Mouse (Mus musculus): ENCODE measurements around the gene Ppm1d. TPM values are rescaled to one million over a fixed set of nuclear protein-coding genes. Genes with fewer than 3 reads are reported as not detected.
A peak's percentile ranks its signal among the peaks of the same experiment; 100 is the strongest.

The Ppm1d gene
- polyA plus RNA-seq, 1 experiment from 2014 or later, result 17.7 TPM

GRCm38 (mm10) chr11:85329167-85329894 lies 18.3 kb downstream of the Ppm1d start:
- ATAC-seq (ENCODE audit: insufficient number of reproducible peaks, low FRiP score), result no peak
- no peaks in the 10 kb centered on the region for H3K27me3 ChIP-seq (replicated peaks)
- peaks cover 49% of the 10 kb centered on the region for H3K36me3 ChIP-seq
- H3K9me3 ChIP-seq (replicated peaks), result no peaks in the 10 kb centered on the region
- H3K4me3 ChIP-seq, result no peak overlapping the region
- no peak overlapping the region for H3K4me2 ChIP-seq
- H3K27ac ChIP-seq (ENCODE audit: poor library complexity, severe bottlenecking), result no peak overlapping the region
- no peak overlapping the region for H3K9ac ChIP-seq
- 89% methylated on average over 7 of the region's 7 CpGs for WGBS
- H3K4me1 ChIP-seq (replicated peaks), result no peaks in the 10 kb centered on the region

DNA sequence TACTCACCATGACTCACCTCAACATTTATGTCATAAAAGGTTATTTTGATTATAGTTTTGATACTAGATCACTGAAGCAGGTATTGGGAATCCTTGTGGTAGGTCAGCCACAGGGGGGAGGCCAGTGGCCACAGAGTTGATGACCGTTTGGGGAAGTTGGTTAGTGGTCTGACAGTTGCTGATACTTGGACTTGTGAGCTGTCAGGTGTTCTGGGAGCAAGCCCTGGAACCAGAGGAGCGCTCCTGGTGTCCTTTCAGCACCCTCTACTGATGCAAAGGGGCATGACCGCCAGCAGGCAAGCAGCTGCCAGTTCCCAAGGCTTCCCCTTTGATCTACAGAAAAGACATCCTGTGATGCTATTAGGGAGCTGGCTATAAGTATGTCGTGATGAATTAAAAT lies 23.7 kb downstream of the Ppm1d start:
- Histone ChIP-seq H3K4me3 (no peak overlapping the region), H3K9me3 (replicated peaks) (no peaks in the 10 kb centered on the region), H3K4me2 (no peak overlapping the region), H3K36me3 (peaks cover 68% of the 10 kb centered on the region), H3K9ac (no peak overlapping the region), H3K4me1 (replicated peaks) (no peaks in the 10 kb centered on the region), H3K27me3 (replicated peaks) (no peaks in the 10 kb centered on the region), H3K27ac (ENCODE audit: poor library complexity, severe bottlenecking) (no peak overlapping the region)
- 0 out of 2 replicates have a peak, but pooled peaks have one; percentile 34 for ATAC-seq (ENCODE audit: insufficient number of reproducible peaks, low FRiP score)
- 35% methylated on average over 4 of the region's 4 CpGs for WGBS

- no peaks in the 10 kb centered on the region for H3K27me3 ChIP-seq (replicated peaks)
- H3K4me1 ChIP-seq (replicated peaks), result no peaks in the 10 kb centered on the region
- H3K9ac ChIP-seq, result no peak overlapping the region
- ATAC-seq (ENCODE audit: insufficient number of reproducible peaks, low FRiP score), result peak; percentile 89
- no peaks in the 10 kb centered on the region for H3K9me3 ChIP-seq (replicated peaks)
- peaks cover 64% of the 10 kb centered on the region for H3K36me3 ChIP-seq
- 79% methylated on average over 6 of the region's 6 CpGs for WGBS
- H3K4me3 ChIP-seq, result no peak overlapping the region
- no peak overlapping the region for H3K4me2 ChIP-seq
- H3K27ac ChIP-seq (ENCODE audit: poor library complexity, severe bottlenecking), result no peak overlapping the region
Measured at GRCm38 (mm10) chr11:85339173-85339831, 28.3 kb downstream of the Ppm1d start.

DNA sequence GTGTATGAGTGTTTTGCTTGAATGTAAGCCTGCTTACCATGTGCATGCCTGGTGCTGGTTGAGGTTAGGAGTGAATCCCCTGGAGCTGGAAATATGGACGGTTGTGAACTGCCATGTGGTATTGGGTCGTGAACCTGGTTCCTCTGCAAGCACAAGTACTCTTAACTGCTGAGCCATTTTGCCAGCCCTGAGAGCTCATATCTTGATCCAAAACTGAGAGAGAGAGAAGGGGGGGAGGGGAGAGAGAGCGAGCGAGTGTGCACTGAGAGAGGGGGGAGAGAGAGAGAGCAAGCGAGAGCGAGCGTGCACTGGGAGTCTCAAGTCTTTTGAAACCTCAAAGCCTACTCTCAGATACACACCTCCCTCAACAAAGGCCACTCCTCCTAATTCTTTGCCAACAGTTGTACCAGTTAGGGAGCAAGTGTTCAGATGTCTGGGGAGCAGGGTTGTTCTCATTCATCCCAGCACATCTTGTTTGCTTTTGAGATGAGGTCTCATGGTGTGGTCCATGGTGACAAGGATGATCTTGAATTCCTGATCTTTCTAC lies 29.1 kb downstream of the Ppm1d start:
- 81% methylated on average over 7 of the region's 7 CpGs for WGBS
- Histone ChIP-seq H3K27ac (ENCODE audit: poor library complexity, severe bottlenecking) (no peak overlapping the region), H3K27me3 (replicated peaks) (no peaks in the 10 kb centered on the region), H3K9me3 (replicated peaks) (no peaks in the 10 kb centered on the region), H3K9ac (no peak overlapping the region), H3K4me3 (no peak overlapping the region), H3K4me1 (replicated peaks) (no peaks in the 10 kb centered on the region), H3K4me2 (peak overlapping the region; percentile 4; the same call in 1 of the 2 replicates), H3K36me3 (peaks cover 60% of the 10 kb centered on the region)
- peak; percentile 75; the same call in 1 of the 2 replicates for ATAC-seq (ENCODE audit: insufficient number of reproducible peaks, low FRiP score)

DNA sequence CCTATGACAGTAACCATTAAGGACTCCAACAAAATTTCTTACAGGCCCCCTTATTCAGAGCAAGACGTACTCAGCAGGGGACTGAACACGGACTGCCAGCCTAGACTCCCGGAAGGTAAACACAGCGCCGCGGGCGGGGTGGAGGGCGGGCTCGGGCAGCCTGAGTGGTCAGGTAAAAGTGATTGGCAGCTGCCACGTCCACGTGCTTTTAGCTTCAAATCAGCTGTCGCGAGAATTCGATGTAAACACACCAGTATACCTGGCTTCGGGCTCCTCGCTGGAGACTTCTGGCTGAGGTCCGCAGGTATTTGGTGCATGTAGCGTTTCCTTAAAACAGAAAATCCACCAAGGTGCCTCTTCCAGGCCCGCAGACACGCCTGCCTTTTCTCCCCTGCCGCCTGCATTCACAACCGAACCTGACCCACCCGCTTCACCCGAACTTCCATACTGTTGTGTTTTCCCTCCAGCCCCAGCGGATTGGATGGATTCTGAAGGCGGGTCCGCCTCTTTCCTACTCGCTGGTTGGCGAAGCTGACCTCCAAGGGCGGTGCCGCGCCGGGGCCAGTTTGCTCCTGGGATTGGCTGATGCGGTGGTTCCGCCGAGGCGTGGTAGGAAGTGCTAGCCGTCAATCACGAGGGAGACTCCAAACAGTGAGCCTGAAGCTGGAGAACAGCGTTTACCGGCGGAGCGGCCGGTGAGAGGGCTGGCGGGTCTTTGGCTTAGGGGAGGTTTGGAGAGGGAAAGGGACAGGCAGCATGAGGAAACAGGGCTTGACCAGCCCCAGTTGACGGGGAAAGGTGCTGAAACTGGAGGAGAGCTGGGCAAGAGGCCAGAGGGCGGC lies 41.7 kb downstream of the Ppm1d start, which contains the start of gene Bcas3:
TSS of gene Bcas3 (plus strand) at position 629 of the 842 bp plus-strand sequence.
- Histone ChIP-seq H3K27ac (ENCODE audit: poor library complexity, severe bottlenecking) (peak within 1 kb of the TSS; percentile 76; the same call in 1 of the 2 replicates), H3K9ac (peak within 1 kb of the TSS; percentile 95), H3K4me3 (peak within 1 kb of the TSS; percentile 96), H3K36me3 (peaks cover 2% of the 10 kb centered on the region; the same call in 1 of the 2 replicates), H3K9me3 (replicated peaks) (no peaks in the 10 kb centered on the region), H3K4me2 (peak within 1 kb of the TSS; percentile 98), H3K4me1 (replicated peaks) (peaks cover 10% of the 10 kb centered on the region; the same call in 1 of the 2 replicates), H3K27me3 (replicated peaks) (no peaks in the 10 kb centered on the region)
- ATAC-seq (ENCODE audit: insufficient number of reproducible peaks, low FRiP score), result peak; percentile 99
- WGBS, result under 1% methylated on average over 47 of the region's 47 CpGs

DNA sequence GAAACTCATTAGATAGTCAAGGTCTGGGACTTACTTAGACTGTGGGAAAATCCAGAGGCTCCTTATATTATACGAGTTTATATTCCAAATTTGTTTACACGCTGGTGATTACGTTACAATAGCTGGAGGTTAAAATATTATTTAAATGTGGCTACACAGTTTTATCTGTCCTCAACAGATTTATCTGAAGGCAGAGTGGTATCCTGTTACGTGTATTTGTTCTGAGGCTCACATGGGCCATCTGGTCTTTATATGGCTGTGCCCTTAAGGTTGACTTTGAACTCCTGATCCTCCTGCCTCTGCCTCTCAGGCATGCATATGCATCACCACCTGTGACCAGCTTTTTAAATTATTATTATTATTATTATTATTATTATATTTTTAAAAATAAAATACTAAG lies 42.8 kb downstream of the Ppm1d start:
- Histone ChIP-seq H3K9ac (peak overlapping the region; percentile 95), H3K27ac (ENCODE audit: poor library complexity, severe bottlenecking) (no peak overlapping the region), H3K4me2 (peak overlapping the region; percentile 98), H3K9me3 (replicated peaks) (no peaks in the 10 kb centered on the region), H3K4me1 (replicated peaks) (peaks cover 10% of the 10 kb centered on the region; the same call in 1 of the 2 replicates), H3K4me3 (peak overlapping the region; percentile 96), H3K36me3 (peaks cover 4% of the 10 kb centered on the region; the same call in 1 of the 2 replicates), H3K27me3 (replicated peaks) (no peaks in the 10 kb centered on the region)
- WGBS, result 57% methylated on average over 4 of the region's 4 CpGs
- no peak for ATAC-seq (ENCODE audit: insufficient number of reproducible peaks, low FRiP score)

DNA sequence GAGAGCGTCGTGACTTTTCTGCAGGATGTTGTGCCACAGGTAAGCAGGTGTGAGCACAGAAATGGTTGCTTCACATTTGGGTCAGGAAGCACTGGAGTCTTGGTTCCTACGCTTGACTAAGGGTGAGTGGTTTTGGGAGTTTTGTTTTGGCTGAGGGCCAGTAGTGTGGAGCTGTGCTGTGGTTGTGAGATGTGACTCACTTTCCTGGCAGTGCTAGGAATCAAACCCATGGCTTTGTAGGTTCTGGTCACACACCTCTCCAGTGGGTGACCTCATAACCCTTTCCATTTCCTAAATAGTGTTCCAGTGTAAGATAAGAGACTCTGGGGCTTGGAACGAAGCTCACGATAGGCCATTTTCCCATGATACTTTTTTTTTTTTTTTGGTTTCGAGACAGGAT lies 48.6 kb downstream of the Ppm1d start:
- no peak overlapping the region for H3K27ac ChIP-seq (ENCODE audit: poor library complexity, severe bottlenecking)
- ATAC-seq (ENCODE audit: insufficient number of reproducible peaks, low FRiP score), result no peak
- H3K4me2 ChIP-seq, result no peak overlapping the region
- no peaks in the 10 kb centered on the region for H3K27me3 ChIP-seq (replicated peaks)
- 83% methylated on average over 6 of the region's 6 CpGs for WGBS
- H3K4me3 ChIP-seq, result no peak overlapping the region
- H3K9me3 ChIP-seq (replicated peaks), result no peaks in the 10 kb centered on the region
- no peak overlapping the region for H3K9ac ChIP-seq
- H3K4me1 ChIP-seq (replicated peaks), result no peaks in the 10 kb centered on the region
- H3K36me3 ChIP-seq, result peaks cover 26% of the 10 kb centered on the region

DNA sequence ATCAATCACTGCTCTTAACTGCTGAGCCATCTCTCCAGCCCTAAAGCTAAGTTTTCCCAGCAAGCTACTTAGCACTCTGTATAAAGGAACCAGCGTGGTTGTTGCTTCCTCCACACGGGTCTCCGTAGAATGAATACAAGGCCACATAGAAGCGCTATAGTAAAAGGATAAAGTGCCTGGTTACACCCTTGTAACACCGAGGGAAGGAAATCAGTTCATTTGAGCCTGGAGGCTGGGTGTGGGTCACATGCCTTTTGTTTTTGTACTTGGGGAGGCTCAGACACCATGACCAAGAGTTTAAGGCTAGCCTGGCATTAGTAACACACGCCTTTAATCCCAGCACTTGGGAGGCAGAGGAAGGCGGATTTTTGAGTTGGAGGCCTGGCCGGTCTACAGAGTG lies 50.6 kb downstream of the Ppm1d start:
- H3K36me3 ChIP-seq, result peaks cover 43% of the 10 kb centered on the region
- no peak for ATAC-seq (ENCODE audit: insufficient number of reproducible peaks, low FRiP score)
- 85% methylated on average over 8 of the region's 8 CpGs for WGBS

DNA sequence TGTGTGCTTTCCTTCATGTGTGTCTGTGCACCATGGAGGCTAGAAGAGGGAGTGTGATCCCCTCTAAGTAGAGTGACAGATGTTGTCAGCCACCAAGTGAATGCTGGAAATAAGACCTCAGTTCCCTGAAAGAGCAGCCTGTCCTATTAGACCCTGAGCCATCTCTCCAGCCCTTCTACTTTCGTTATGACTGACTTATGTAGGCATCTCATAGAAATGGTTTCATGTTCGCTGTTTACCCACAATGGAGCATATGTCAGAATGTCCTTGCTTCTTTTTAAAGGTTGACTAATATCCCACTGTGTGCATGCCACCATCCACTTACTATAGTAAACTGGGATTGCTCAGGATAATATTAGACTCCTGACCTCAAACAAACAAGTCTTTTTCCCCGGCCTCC lies 55.1 kb downstream of the Ppm1d start:
- no peak overlapping the region for H3K27ac ChIP-seq (ENCODE audit: poor library complexity, severe bottlenecking)
- H3K4me2 ChIP-seq, result no peak overlapping the region
- H3K9me3 ChIP-seq (replicated peaks), result no peaks in the 10 kb centered on the region
- no peaks in the 10 kb centered on the region for H3K4me1 ChIP-seq (replicated peaks)
- no peak for ATAC-seq (ENCODE audit: insufficient number of reproducible peaks, low FRiP score)
- H3K27me3 ChIP-seq (replicated peaks), result no peaks in the 10 kb centered on the region
- WGBS, result 81% methylated on average over 3 of the region's 3 CpGs
- no peak overlapping the region for H3K9ac ChIP-seq
- peaks cover 34% of the 10 kb centered on the region for H3K36me3 ChIP-seq
- no peak overlapping the region for H3K4me3 ChIP-seq

More for the DNA sequence above, 50.6 kb downstream of the Ppm1d start:
- Histone ChIP-seq H3K4me3 (no peak overlapping the region), H3K27ac (ENCODE audit: poor library complexity, severe bottlenecking) (no peak overlapping the region), H3K9ac (no peak overlapping the region), H3K4me1 (replicated peaks) (no peaks in the 10 kb centered on the region), H3K4me2 (no peak overlapping the region), H3K9me3 (replicated peaks) (no peaks in the 10 kb centered on the region), H3K27me3 (replicated peaks) (no peaks in the 10 kb centered on the region)

DNA sequence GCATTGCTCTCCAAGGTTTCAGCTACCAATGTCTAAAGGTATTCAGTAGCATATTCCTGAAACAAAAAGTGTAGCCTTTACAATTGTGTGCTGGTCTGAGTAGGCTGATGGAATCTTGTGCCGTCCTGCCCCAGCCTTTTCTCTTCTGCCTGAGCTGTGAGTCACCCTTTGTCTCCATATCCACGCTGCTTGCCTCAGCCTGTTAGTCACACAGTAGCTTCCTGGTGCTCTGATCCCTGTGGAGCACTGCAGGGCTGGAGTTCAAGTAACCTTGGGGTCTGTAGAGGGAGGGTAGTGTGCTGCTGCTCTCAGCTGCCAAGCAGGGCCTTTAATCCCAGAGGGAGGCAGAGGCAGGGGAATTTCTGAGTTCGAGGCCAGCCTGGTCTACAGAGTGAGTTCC lies 56.8 kb downstream of the Ppm1d start:
- no peaks in the 10 kb centered on the region for H3K27me3 ChIP-seq (replicated peaks)
- no peak overlapping the region for H3K27ac ChIP-seq (ENCODE audit: poor library complexity, severe bottlenecking)
- no peak overlapping the region for H3K9ac ChIP-seq
- ATAC-seq (ENCODE audit: insufficient number of reproducible peaks, low FRiP score), result no peak
- H3K4me1 ChIP-seq (replicated peaks), result no peaks in the 10 kb centered on the region
- H3K4me2 ChIP-seq, result no peak overlapping the region
- no peak overlapping the region for H3K4me3 ChIP-seq
- peaks cover 43% of the 10 kb centered on the region for H3K36me3 ChIP-seq
- 73% methylated on average over 3 of the region's 3 CpGs for WGBS
- no peaks in the 10 kb centered on the region for H3K9me3 ChIP-seq (replicated peaks)

Data from heart, embryonic 12.5 days (tissue).